Mouse (Mus musculus) kidney, adult 2 months (tissue): Measurements from ENCODE around the gene Prickle2.
A peak's percentile ranks its signal among the peaks of the same experiment; 100 is the strongest.

Source experiments
- CTCF ChIP-seq: fragments of 200-500 bp; conservative IDR thresholded peaks from 2 replicates; pipeline ENCODE4 v1.5.1; 2011; ENCODE audit warnings: low read depth, mild to moderate bottlenecking, control low read depth, low read length, moderate library complexity, mixed read lengths; ENCODE audit not compliant: insufficient read depth, insufficient read length
- POLR2A ChIP-seq: fragments of 200-500 bp; IDR thresholded peaks from one replicate; pipeline ENCODE4 v1.6.1; 2011; ENCODE audit warnings: low read depth, low read length, control low read depth

DNA sequence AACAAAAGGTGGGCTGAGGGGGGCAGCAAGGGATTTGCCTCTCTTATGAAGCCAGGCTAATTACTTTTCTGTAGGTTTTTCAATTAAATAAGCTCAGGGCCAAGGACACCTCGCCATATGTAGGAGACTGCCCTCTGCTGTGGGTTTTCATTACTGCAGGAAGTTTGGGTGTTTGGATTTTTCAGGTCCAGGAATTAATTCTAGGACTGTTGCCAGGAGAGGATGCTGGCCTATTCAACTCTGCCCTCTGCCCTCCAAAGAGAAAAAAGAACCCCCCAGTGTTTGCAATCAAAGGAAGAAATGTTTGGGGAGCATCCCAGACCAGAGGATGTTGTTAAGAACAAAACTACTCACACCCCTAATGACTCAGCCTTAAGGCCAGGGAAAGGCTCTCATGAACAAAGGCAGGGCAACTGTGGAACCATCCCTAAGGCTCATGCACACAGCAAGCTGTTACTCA, 40.4 kb downstream of the Prickle2 start:
- TF ChIP-seq CTCF (peak; percentile 59), POLR2A (no peak)
